Mouse (Mus musculus) lung, postnatal 10 days (tissue): ENCODE data around the gene Tmed9.

Experiments
- DNase-seq: peaks from one replicate; pipeline ENCODE4 v3.0.0; 2021

Tmed9 gene

DNA sequence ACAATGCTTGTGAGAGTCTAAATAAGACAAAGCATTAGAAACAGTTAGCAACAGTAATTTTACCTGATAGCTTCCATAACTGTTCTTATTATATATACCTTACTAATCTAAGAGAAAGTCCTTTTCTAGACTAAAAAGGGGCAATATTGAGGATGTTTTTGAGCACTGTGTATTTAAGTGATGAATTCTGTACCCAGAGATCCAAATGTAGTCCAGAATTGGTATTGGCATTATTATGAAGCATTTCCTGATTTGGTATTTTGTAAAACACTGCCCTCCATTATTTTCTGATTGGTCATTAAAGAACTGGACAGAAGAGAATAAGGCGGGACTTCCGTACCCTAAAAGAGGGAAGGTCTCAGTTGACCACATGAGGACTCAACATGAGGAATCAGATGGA, at the start of gene Tmed9:
Gene Tmed9, plus strand, starts transcription at position 301 of the 400 bp plus-strand sequence.
- no peak for DNase-seq

GRCm38 (mm10) chr13:55523951-55524600, 49.5 kb upstream of the Tmed9 start:
- DNase-seq = no peak

GRCm38 (mm10) chr13:55525733-55526553, 47.6 kb upstream of the Tmed9 start:
- no peak for DNase-seq

GRCm38 (mm10) chr13:55527212-55527611, 46.3 kb upstream of the Tmed9 start:
- DNase-seq = no peak

GRCm38 (mm10) chr13:55527834-55528772, 45.4 kb upstream of the Tmed9 start:
- DNase-seq = no peak

- DNase-seq = no peak
Measured at GRCm38 (mm10) chr13:55529198-55529915, 44.2 kb upstream of the Tmed9 start, which contains the start of gene Dok3. Dok3 (minus strand) TSS chr13:55529296.

GRCm38 (mm10) chr13:55535191-55535590, 38.3 kb upstream of the Tmed9 start:
- DNase-seq = no peak

DNA sequence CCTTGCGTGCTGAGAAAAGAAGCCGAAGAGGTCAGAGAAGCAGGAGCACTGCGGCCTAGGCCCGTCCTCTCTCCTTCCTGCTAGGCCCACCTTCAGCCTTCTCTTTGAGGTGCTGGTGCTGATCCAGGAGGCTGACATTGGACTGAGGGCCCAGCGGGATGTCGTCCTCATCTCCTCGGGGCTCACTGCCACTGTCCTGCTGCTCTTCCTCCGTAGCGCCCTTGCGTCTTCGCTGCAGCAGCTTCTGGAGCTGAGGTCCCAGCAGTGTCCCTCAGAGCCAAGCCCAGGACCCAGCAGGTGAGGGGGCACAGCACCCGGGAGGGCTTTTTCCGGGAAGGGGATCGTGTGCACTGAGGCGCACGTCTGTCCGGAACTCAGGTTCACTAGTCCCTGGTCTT, 37.7 kb upstream of the Tmed9 start:
- DNase-seq = no peak

- DNase-seq = peak; percentile 99
Measured at GRCm38 (mm10) chr13:55536194-55537175, 37.0 kb upstream of the Tmed9 start, which contains the start of gene Ddx41. Ddx41 (minus strand) TSS chr13:55536658.

- peak; percentile 62 for DNase-seq
Measured at GRCm38 (mm10) chr13:55540933-55541332, 32.6 kb upstream of the Tmed9 start.

DNA sequence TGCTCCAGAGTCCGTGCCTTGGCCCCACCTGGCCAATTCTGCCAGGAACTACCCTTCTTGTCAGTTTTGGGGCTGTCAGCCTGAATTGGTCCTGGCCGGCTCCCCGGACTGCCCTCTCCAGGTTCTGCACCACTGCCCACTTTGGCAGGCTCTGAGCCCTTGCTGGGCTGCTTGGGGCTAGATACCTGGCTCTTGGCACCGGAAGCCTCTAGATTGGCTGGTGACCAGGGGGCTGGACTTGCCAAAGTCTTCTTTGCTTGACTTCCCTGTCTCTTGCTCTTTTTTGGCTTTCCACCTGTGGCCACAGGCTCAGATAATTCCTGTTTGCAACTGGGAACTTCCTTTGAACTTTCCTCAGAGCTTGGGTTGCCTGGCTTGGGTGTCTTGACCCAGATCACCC, 30.6 kb upstream of the Tmed9 start:
- peak; percentile 53 for DNase-seq

DNA sequence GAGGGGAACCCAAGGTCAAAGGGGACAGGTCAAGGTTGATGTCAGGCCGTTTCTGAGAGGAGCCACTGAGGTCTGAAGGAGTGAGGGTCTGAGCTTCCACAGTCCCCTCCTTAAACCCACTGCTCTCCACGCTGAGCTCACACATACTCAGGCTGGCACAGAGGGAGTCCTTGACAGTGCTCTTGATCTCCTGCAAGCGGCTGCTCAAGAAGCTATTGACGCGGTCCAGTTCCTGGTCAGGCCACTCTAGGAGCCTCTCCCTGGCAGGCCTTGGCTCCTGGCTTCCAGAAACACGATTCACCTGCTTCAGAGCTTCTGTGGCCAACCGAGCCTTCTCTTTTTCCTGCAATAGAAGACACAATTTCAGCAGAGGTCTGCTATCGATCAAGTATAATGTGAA, 30.1 kb upstream of the Tmed9 start:
- peak; percentile 44 for DNase-seq

- no peak for DNase-seq
Measured at GRCm38 (mm10) chr13:55544792-55545191, 28.7 kb upstream of the Tmed9 start.

GRCm38 (mm10) chr13:55547916-55548315, 25.6 kb upstream of the Tmed9 start:
- no peak for DNase-seq

DNA sequence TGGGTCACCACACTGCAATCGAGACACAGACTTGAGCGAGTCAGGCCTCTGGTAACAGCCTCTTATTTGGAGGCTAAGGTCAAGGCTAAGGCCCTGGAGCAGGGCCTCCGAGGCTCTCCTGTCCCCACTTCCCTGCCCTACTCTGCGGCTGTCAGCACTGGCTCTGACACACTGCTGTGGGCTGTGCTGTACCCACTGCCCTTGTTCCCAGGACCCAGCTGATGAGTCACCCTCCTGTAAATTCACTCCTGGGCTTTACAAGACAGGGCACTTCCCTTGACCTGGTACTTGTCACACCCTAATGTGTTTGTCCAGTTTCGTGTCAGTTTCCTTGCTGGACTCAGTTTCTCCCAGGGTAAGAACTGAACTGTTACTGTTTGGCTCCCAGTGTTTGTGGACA, 25.1 kb upstream of the Tmed9 start:
- no peak for DNase-seq

GRCm38 (mm10) chr13:55549061-55549460, 24.5 kb upstream of the Tmed9 start:
- no peak for DNase-seq

DNA sequence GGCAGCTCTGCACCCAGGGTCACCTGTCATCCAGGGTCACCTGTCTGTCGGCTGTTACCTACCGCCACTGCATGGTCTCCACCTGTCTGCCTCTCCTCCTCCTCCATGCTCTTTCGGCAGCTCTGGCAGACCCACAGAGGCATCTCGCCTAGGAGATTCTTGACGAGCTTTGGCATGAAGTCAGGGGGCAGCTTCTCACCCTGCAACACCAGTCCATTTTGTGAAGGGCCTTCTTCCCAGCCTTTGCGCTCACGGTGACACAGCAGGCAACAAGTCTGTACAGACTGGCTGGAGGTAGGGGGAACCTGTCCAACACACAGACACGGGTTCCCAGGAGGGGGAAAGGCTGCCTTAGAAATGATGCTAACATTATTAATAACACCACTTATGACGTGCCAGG, 17.6 kb upstream of the Tmed9 start:
- no peak for DNase-seq

GRCm38 (mm10) chr13:55557499-55557898, 16.0 kb upstream of the Tmed9 start:
- DNase-seq = peak; percentile 65

GRCm38 (mm10) chr13:55563266-55563879, 10.2 kb upstream of the Tmed9 start:
- DNase-seq = no peak

DNA sequence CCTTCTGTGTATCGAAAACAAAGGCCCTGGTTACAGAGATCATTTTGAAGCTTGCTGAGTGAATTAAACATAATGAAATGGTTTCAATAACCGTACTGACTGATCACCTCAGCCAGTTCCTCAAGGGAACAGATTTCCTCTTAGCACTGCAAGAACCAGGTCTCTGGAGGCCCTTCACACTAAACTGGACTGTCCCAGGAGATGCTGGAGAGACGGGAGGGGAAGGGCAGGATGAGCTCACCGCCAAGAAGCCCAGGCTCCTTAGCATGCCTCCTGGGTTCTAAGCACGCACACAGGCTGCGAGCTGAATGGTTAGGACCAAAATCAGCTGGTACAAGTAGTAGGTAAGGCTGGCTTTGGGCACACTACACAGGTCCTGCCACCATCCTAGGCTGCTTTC, 6.5 kb upstream of the Tmed9 start:
- no peak for DNase-seq

GRCm38 (mm10) chr13:55567949-55568348, 5.6 kb upstream of the Tmed9 start:
- no peak for DNase-seq
